Mouse (Mus musculus) left cerebral cortex, postnatal 36 days (tissue): ENCODE results near the gene Sema3b. TPM values are rescaled to one million over a fixed set of nuclear protein-coding genes. Genes with fewer than 3 reads are reported as not detected.

Source experiments
- DNase-seq, 2 experiments: peaks; one replicate each; pipeline ENCODE4 v3.0.0; 2021 to 2022; ENCODE audit warnings: low spot score in 2 of 2, mixed read lengths in 1 of 2
- intact Hi-C: fragments of 180-260 bp; cut with DNase I; formaldehyde crosslinking; loops from one replicate; pipeline ENCODE4 v1.15.1; 2025
- total RNA-seq, 2 experiments: library from RNA; stranded (reverse); gene quantifications; 2 replicates each; pipeline ENCODE4 v1.2.3; 2021

Gene Sema3b
- total RNA-seq, 2 experiments from 2014 or later = 2.6 to 3.1 TPM

- intact Hi-C loops = loop anchor here (2.0 kb wide), 1 partner anchor 21 kb away; no protein-coding TSS in a partner anchor
- DNase-seq = peak in 1 of 2 experiments; percentile 38
These were observed 24.8 kb upstream of the Sema3b start for GRCm38 (mm10) chr9:107633661-107634405.

- intact Hi-C loops = loop anchor here (2.0 kb wide), 1 partner anchor 20 kb away; no protein-coding TSS in a partner anchor
- DNase-seq = peak; percentile 81 to 84
These were observed 24.1 kb upstream of the Sema3b start for GRCm38 (mm10) chr9:107633091-107633660.

DNA sequence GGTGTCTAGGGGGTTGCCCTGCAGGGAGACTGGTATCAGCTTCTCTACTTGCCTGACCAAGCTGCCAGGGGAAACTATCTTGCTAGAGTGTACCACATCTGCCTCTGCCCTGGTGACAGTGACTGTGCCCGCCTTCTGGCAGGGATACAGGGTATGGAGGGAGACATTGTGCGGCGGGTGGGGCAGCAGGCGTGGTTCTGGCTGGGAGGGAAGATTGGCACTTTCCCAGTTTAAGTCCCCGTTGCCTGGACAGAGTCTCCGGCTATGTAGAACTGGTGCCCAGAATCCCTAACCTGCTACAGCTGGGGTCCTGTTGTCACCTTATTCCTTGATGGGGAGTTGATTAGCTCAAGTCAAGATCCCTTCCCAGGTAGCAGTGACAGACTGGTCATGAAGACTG is 23.4 kb upstream of the Sema3b start:
- intact Hi-C loops = loop anchor here (2.0 kb wide), 1 partner anchor 20 kb away; no protein-coding TSS in a partner anchor
- DNase-seq = no peak

DNA sequence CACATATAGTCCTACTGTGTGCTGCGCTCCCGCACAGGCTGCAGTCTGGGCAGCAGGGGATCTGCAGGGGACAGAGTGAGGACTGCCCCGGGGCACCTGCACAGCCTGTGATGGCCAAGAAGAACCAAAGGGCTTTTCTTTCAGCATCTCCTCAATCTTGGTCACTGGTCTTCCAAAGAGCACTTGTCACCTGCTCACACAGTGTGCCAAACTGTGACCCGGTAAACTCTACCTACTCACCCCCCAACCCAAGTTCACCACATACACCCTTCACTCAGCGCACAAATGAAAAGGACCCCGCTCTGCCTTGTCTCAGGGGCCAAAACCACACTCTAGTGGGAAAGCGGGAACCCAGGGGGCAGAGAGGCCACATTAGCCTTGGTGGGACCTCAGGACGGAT is 22.8 kb upstream of the Sema3b start:
- intact Hi-C loops = loop anchor here (2.0 kb wide), 1 partner anchor 19 kb away; no protein-coding TSS in a partner anchor
- DNase-seq = no peak

GRCm38 (mm10) chr9:107631311-107631826 is 22.3 kb upstream of the Sema3b start:
- intact Hi-C loops = no loop called here
- DNase-seq = no peak

- no peak for DNase-seq
- intact Hi-C loops = no loop called here
These were observed 21.5 kb upstream of the Sema3b start for GRCm38 (mm10) chr9:107630576-107630975.

GRCm38 (mm10) chr9:107629901-107630425 is 20.9 kb upstream of the Sema3b start:
- DNase-seq = no peak
- intact Hi-C loops = no loop called here

GRCm38 (mm10) chr9:107629411-107629730 is 20.3 kb upstream of the Sema3b start:
- no peak for DNase-seq
- intact Hi-C loops = no loop called here

DNA sequence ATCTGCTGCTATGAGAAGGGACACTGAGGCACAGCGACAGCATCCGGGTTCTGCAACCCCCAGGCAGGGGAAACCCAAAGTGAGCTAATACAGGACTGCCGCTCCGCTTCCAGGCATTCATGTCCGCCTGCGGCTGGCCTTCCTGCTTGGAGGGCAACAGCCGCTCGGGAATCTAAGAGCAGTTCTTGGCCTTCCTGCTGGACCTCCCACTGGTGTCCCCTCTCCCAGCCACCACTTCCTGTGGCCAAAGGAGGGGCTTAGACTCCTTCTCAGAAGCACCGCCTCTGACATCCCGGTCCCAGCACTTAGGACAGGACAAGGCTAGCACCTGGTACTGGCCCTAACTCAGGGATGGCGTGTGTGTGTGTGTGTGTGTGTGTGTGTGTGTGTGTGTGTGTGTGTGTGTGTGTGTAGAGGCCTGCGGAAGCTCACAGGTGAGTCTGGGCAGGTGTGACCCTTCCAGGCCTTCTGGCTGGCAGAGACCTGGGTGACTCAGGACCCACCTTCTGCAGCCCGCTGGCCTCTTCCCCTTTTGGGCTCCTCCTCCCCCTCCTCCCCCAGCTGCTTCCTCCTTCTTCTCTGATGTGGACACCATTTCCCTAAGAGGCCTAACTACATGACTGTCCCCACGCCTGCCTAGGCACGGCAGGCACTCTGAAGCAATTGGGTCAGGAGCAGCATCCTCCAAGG is 19.8 kb upstream of the Sema3b start:
- DNase-seq = no peak
- intact Hi-C loops = no loop called here

- DNase-seq = no peak
- intact Hi-C loops = no loop called here
These were observed 18.6 kb upstream of the Sema3b start for GRCm38 (mm10) chr9:107627387-107628255.

DNA sequence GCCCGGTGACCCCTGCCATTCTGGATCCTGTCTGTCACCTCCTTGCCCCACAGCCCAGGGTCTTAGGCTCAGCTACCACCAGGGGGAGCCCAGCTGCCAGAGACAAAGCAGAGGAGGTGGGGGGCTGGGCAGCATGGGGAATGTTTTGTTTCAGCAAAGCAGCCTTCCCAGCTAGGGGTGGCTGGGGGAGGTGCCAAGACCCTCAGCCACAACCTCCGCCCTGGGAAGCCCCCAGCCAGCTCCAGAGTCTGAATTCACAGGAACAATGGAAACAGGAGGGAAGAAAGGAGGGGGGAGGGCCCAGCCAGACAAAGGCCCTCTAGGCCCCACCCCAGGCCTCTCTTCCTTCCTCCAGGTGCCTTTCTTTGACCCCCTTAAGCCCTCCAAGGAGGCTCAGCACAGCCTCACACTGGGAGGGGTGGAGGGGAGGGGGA is 17.8 kb upstream of the Sema3b start:
- peak; percentile 64 to 73 for DNase-seq
- intact Hi-C loops = loop anchor here (1.0 kb wide), 1 partner anchor 17 kb away; no protein-coding TSS in a partner anchor

DNA sequence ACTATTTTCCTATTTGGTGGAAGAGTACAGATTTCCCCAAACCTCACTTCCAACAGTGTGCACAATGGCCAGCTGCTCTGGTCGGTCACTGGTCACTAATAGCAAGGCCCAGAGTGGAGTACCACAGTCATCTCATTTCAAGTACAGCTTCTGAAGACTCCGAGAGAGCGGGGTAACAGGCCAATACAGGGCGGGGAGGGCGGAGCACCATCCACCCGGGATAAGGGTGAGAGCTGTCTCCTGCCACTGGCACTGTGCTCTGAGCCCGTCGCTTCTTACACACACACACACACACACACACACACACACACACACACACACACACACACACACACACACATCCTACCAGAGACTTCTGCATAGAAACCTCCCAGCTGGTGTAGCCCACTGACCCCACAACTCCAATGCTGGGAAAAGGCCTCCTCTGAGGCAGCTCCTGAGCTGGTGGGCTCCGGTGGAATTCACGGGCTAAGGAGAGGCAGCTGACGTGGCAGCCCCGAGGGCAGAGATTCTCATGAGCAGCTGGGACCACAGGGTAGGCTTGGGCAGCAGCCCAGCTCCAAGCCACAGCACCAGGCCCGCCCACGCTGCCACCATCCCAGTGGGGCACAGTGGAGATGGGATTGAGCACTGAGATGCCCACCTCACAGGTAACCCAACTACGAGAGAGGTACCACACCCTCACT is 17.3 kb upstream of the Sema3b start:
- DNase-seq = peak in 1 of 2 experiments; percentile 45
- intact Hi-C loops = loop anchor here (1.0 kb wide), 1 partner anchor 18 kb away; no protein-coding TSS in a partner anchor

- no peak for DNase-seq
- intact Hi-C loops = loop anchor here (1.0 kb wide), 1 partner anchor 19 kb away; no protein-coding TSS in a partner anchor
These were observed 16.5 kb upstream of the Sema3b start for GRCm38 (mm10) chr9:107625351-107626128.

GRCm38 (mm10) chr9:107624951-107625350 is 15.9 kb upstream of the Sema3b start:
- DNase-seq = no peak
- intact Hi-C loops = no loop called here

DNA sequence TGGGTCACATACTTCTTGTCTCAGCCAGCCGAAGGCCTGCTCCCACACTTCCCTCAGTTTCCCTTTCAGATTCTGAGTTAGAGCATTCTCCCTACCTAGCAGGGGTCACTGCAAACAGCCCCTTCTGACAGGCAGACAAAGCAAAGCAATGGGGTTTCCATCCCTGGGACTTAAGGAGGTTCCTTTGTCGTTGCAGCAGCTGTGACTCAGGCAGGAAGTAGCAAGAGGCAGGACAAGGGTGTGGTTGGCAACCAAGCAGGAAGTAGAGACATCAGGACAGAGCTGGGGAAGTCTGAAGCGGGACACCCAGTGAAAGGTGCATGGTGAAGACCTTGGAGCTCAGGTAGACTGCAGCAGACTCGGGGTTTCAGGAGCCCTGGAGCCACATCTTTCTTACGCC is 15.5 kb upstream of the Sema3b start:
- intact Hi-C loops = no loop called here
- DNase-seq = no peak

- intact Hi-C loops = no loop called here
- DNase-seq = no peak
These were observed 11.9 kb upstream of the Sema3b start for GRCm38 (mm10) chr9:107620954-107621353.

DNA sequence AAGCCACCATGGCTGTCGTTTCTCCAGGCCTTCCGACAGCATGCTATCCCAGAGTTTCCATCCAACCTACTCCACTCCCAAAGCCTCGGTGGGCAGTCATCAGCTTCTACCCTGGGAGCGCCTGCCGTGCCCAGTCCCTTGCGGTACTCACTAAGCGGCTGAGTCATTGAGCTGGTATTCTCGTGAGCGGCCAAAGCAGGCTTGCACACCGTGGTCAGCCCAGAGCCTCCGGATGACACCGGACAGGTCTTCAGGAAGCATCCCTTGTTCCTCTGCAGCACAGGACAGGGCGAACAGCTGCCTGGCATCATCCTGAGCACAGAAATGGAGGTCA is 10.5 kb upstream of the Sema3b start:
- intact Hi-C loops = no loop called here
- DNase-seq = no peak
